ENCODE assay signal across 8 mouse cellular contexts in genomic region chr3:32509496-32510374, GRCm38 (mm10). TPM values are rescaled to one million over a fixed set of nuclear protein-coding genes. Genes with fewer than 3 reads are reported as not detected.
DNase-seq lines count a peak whose midpoint lies in the region; ATAC-seq and TF ChIP-seq lines count a peak whose summit lies in the region.

Gene Zfp639, plus strand, starts transcription at chr3:32510259.

- no peak for TF ChIP-seq EP300 in lung, postnatal 0 days (IDR thresholded peaks at IDR 0.05)

- H3K4me1 ChIP-seq in lung, postnatal 0 days (ENCODE audit: insufficient read depth, low read depth, low read length) = peaks cover 3% of the 10 kb centered on the region; the same call in 1 of the 2 replicates
- peaks cover 20% of the 10 kb centered on the region for H3K4me1 ChIP-seq in hindbrain, embryonic 16.5 days (ENCODE audit: control insufficient read depth, insufficient read depth, low read depth, low read length)

- peak; percentile 28 for DNase-seq in lung, postnatal 0 days (ENCODE audit: low spot score)
- no peak for DNase-seq in lung, postnatal 4 days
- DNase-seq in adrenal gland, postnatal 36 days = no peak
- no peak for DNase-seq in gastrocnemius, adult 2 months
- peak; percentile 11 for DNase-seq in lung, postnatal 10 days
- DNase-seq in testis, postnatal 10 days (ENCODE audit: low spot score) = no peak
- DNase-seq in ovary, postnatal 36 days (ENCODE audit: low spot score) = no peak

- H3K9ac ChIP-seq in lung, postnatal 0 days (replicated peaks; ENCODE audit: low read depth) = peak within 1 kb of the TSS; percentile 90
- peak within 1 kb of the TSS; percentile 98 for H3K9ac ChIP-seq in hindbrain, embryonic 16.5 days (ENCODE audit: low read depth, low read length)

- intact Hi-C loops in gastrocnemius, adult 2 months (cut with DNase I) = loop anchor here (1.0 to 5.0 kb wide), 5 partner anchors 19 to 176 kb away; partner anchors contain the start of genes Mfn1 and Pik3ca

- ATAC-seq in lung, postnatal 0 days = peak; percentile 52
- ATAC-seq in hindbrain, embryonic 16.5 days = no peak

- no peaks in the 10 kb centered on the region for H3K9me3 ChIP-seq in lung, postnatal 0 days (ENCODE audit: low read length)
- no peaks in the 10 kb centered on the region for H3K9me3 ChIP-seq in hindbrain, embryonic 16.5 days (ENCODE audit: control insufficient read depth, low read length)

- no peak for TF ChIP-seq CTCF in lung, postnatal 0 days (IDR thresholded peaks at IDR 0.05)
- TF ChIP-seq CTCF in gastrocnemius, adult 2 months (IDR thresholded peaks at IDR 0.05) = no peak

- H3K4me3 ChIP-seq in lung, postnatal 0 days (ENCODE audit: low read depth, low read length) = peak within 1 kb of the TSS; percentile 78
- H3K4me3 ChIP-seq in gastrocnemius, adult 2 months = peak within 1 kb of the TSS; percentile 97
- H3K4me3 ChIP-seq in hindbrain, embryonic 16.5 days (ENCODE audit: low read length) = peak within 1 kb of the TSS; percentile 93

- H3K27me3 ChIP-seq in lung, postnatal 0 days (replicated peaks; ENCODE audit: insufficient read depth, low read length) = no peaks in the 10 kb centered on the region
- H3K27me3 ChIP-seq in hindbrain, embryonic 16.5 days (replicated peaks; ENCODE audit: control insufficient read depth, insufficient read depth, low read length) = no peaks in the 10 kb centered on the region

- 6% methylated on average over 24 of the region's 24 CpGs for WGBS in lung, postnatal 0 days
- WGBS in hindbrain, embryonic 16.5 days = 9% methylated on average over 23 of the region's 24 CpGs

- H3K27ac ChIP-seq in lung, postnatal 0 days (ENCODE audit: low read length) = peak within 1 kb of the TSS; percentile 94
- peak within 1 kb of the TSS; percentile 97 for H3K27ac ChIP-seq in gastrocnemius, adult 2 months
- H3K27ac ChIP-seq in hindbrain, embryonic 16.5 days (ENCODE audit: low read depth, low read length) = peak within 1 kb of the TSS; percentile 82

- H3K4me2 ChIP-seq in lung, postnatal 0 days (replicated peaks; ENCODE audit: low read depth, low read length) = peak within 1 kb of the TSS; percentile 67
- peak within 1 kb of the TSS; percentile 81 for H3K4me2 ChIP-seq in hindbrain, embryonic 16.5 days (ENCODE audit: low read length)

- H3K36me3 ChIP-seq in lung, postnatal 0 days (ENCODE audit: insufficient read depth, low read length) = no peaks in the 10 kb centered on the region; the same call in 1 of the 2 replicates
- H3K36me3 ChIP-seq in hindbrain, embryonic 16.5 days (ENCODE audit: control insufficient read depth, insufficient read depth, low read length) = no peaks in the 10 kb centered on the region

RNA-seq across cellular contexts. Expression of gene Zfp639, which starts in this region (rescaled TPM):
- polyA plus RNA-seq in lung, postnatal 0 days (2015; fragmentation: Nextera tagmentation; extraction: Ambion mirVana) = 28.9 and 33.9 TPM in 2 replicates
- total RNA-seq in adrenal gland, postnatal 36 days (2021) = 10 to 100 TPM; 28.7 to 41.6 TPM
- total RNA-seq in gastrocnemius, adult 2 months (2021) = 10 to 100 TPM; 31.8 to 33.1 TPM
- 35.7 and 38.5 TPM in 2 replicates for polyA plus RNA-seq in hindbrain, embryonic 16.5 days (2015; fragmentation: Nextera tagmentation; extraction: Ambion mirVana)

Comparison
In these comparisons a context has a peak if more than half of its experiments do, and no peak if none do; other contexts are left out.
1. DNase-seq: peak in lung, postnatal 0 days (single experiment) and lung, postnatal 10 days (single experiment); none in lung, postnatal 4 days (0 of 2), adrenal gland, postnatal 36 days (0 of 2), gastrocnemius, adult 2 months (single experiment), testis, postnatal 10 days (single experiment) and ovary, postnatal 36 days (single experiment).
2. Peak in every context shown above with its lines, with median percentiles within 50 percentile points of each other: H3K27ac ChIP-seq and H3K4me3 ChIP-seq.